Mouse (Mus musculus): ENCODE results near the gene Fgf15. TPM values are rescaled to one million over a fixed set of nuclear protein-coding genes. Genes with fewer than 3 reads are reported as not detected.

Fgf15 gene
- total and polyA plus RNA-seq, 2 experiments from 2014 or later = 5.1 to 9.3 TPM

DNA sequence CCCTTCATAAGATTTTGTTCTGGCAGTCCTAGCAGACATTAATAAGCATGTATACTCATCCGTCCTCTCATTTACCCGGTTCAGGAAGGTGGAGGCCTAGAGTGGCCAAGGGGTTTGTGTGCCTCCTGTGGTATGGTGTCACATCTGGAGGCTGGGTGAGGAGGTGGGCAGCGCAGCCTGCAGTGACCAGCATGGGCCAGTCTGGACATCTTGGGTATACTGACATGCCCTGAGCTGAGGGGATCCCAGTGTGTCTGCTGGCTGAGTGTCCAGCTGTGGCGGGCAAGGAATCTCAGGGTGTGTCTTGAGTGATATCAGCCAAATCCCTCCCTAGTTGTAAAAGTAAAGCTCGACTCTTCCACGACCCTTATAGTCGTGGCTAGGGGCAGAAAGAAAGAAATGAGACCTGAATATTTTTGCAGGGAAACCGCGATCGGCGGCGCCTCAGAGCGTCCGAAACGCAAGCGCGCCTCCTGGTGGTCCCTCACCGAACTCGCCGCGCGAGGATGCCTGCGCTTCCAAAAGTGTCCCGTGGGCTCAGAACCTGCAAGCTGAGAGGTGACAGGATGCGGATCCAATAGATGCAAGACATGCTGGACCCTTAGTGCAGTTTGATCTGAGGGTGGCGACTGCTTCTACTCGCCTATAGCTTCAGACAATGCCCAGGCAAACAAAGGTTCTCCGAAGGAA lies 10.5 kb downstream of the Fgf15 start:
- TF ChIP-seq CTCF (IDR thresholded peaks at IDR 0.05) = peak; percentile 90
- peak overlapping the region; percentile 8; the same call in 1 of the 2 replicates for H3K4me3 ChIP-seq (ENCODE audit: low read depth, low read length)
- 0 out of 2 replicates have a peak overlapping the region, but pooled peaks have one; percentile 20 for H3K9ac ChIP-seq (replicated peaks; ENCODE audit: low read length, poor library complexity, severe bottlenecking)
- no peak overlapping the region for H3K27ac ChIP-seq (ENCODE audit: low read depth, low read length)
- H3K4me2 ChIP-seq (ENCODE audit: low read depth, low read length, poor library complexity, severe bottlenecking) = peak overlapping the region; percentile 42
- ATAC-seq (ENCODE audit: low FRiP score) (no peak), DNase-seq (ENCODE audit: low spot score) (peak; percentile 67)
- WGBS = 9% methylated on average over 28 of the region's 28 CpGs
- no peaks in the 10 kb centered on the region for H3K9me3 ChIP-seq (ENCODE audit: low read length)
- no peaks in the 10 kb centered on the region for H3K4me1 ChIP-seq (ENCODE audit: insufficient read depth, low read length)
- 0 out of 2 replicates have a peak, but pooled peaks cover 4% of the 10 kb centered on the region for H3K27me3 ChIP-seq (ENCODE audit: insufficient read depth, low read length)
- H3K36me3 ChIP-seq (ENCODE audit: insufficient read depth, low read length) = no peaks in the 10 kb centered on the region

GRCm38 (mm10) chr7:144907793-144908192 lies 11.5 kb downstream of the Fgf15 start:
- WGBS = 13% methylated on average over 8 of the region's 8 CpGs
- Histone ChIP-seq H3K36me3 (ENCODE audit: insufficient read depth, low read length) (no peaks in the 10 kb centered on the region), H3K4me2 (ENCODE audit: low read depth, low read length, poor library complexity, severe bottlenecking) (no peak overlapping the region), H3K4me1 (ENCODE audit: insufficient read depth, low read length) (no peaks in the 10 kb centered on the region), H3K27ac (ENCODE audit: low read depth, low read length) (no peak overlapping the region), H3K4me3 (ENCODE audit: low read depth, low read length) (no peak overlapping the region), H3K27me3 (ENCODE audit: insufficient read depth, low read length) (0 out of 2 replicates have a peak, but pooled peaks cover 4% of the 10 kb centered on the region), H3K9me3 (ENCODE audit: low read length) (no peaks in the 10 kb centered on the region), H3K9ac (replicated peaks; ENCODE audit: low read length, poor library complexity, severe bottlenecking) (no peak overlapping the region)
- TF ChIP-seq CTCF (IDR thresholded peaks at IDR 0.05) = peak; percentile 61
- DNase-seq (ENCODE audit: low spot score) = no peak
- ATAC-seq (ENCODE audit: low FRiP score) = no peak

GRCm38 (mm10) chr7:144908705-144909104 lies 12.4 kb downstream of the Fgf15 start:
- no peaks in the 10 kb centered on the region for H3K4me1 ChIP-seq (ENCODE audit: insufficient read depth, low read length)
- 0 out of 2 replicates have a peak, but pooled peaks cover 4% of the 10 kb centered on the region for H3K27me3 ChIP-seq (ENCODE audit: insufficient read depth, low read length)
- H3K9ac ChIP-seq (replicated peaks; ENCODE audit: low read length, poor library complexity, severe bottlenecking) = no peak overlapping the region
- 0 out of 2 replicates have a peak overlapping the region, but pooled peaks have one; percentile 9 for H3K4me2 ChIP-seq (ENCODE audit: low read depth, low read length, poor library complexity, severe bottlenecking)
- no peaks in the 10 kb centered on the region for H3K36me3 ChIP-seq (ENCODE audit: insufficient read depth, low read length)
- H3K9me3 ChIP-seq (ENCODE audit: low read length) = no peaks in the 10 kb centered on the region
- H3K27ac ChIP-seq (ENCODE audit: low read depth, low read length) = no peak overlapping the region
- peak; percentile 40 for DNase-seq (ENCODE audit: low spot score)
- ATAC-seq (ENCODE audit: low FRiP score) = peak; percentile 51; the same call in 1 of the 2 replicates
- TF ChIP-seq CTCF (IDR thresholded peaks at IDR 0.05) = peak; percentile 37
- no peak overlapping the region for H3K4me3 ChIP-seq (ENCODE audit: low read depth, low read length)
- WGBS = 34% methylated on average over 7 of the region's 7 CpGs

DNA sequence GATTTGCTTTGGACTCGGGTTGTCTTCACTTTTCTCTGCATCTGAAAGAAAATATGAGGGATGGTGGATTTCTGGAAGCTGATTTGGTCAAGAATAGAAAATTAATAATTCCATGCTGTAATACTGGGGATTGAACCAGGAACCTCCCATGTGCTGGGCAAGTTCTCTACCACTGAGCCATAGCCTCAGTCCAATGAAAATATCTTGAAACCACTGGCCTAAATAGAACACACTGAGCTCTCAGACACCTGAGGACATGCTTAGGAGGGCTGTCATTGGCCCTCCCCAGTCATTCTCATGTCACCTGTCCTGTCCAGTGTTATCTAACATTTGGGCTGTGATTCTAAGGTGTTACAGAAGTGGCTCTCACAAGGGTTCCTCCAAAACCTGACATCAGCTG lies 14.8 kb downstream of the Fgf15 start:
- no peak for DNase-seq (ENCODE audit: low spot score)
- Histone ChIP-seq H3K4me3 (ENCODE audit: low read depth, low read length) (no peak overlapping the region), H3K4me1 (ENCODE audit: insufficient read depth, low read length) (peaks cover 4% of the 10 kb centered on the region; the same call in 1 of the 2 replicates), H3K27me3 (ENCODE audit: insufficient read depth, low read length) (0 out of 2 replicates have a peak, but pooled peaks cover 4% of the 10 kb centered on the region), H3K9me3 (ENCODE audit: low read length) (no peaks in the 10 kb centered on the region), H3K36me3 (ENCODE audit: insufficient read depth, low read length) (no peaks in the 10 kb centered on the region), H3K9ac (replicated peaks; ENCODE audit: low read length, poor library complexity, severe bottlenecking) (no peak overlapping the region), H3K27ac (ENCODE audit: low read depth, low read length) (no peak overlapping the region), H3K4me2 (ENCODE audit: low read depth, low read length, poor library complexity, severe bottlenecking) (no peak overlapping the region)
- no peak for TF ChIP-seq CTCF (IDR thresholded peaks at IDR 0.05)
- no peak for ATAC-seq (ENCODE audit: low FRiP score)
- 91% methylated on average over 1 of the region's 1 CpGs for WGBS

DNA sequence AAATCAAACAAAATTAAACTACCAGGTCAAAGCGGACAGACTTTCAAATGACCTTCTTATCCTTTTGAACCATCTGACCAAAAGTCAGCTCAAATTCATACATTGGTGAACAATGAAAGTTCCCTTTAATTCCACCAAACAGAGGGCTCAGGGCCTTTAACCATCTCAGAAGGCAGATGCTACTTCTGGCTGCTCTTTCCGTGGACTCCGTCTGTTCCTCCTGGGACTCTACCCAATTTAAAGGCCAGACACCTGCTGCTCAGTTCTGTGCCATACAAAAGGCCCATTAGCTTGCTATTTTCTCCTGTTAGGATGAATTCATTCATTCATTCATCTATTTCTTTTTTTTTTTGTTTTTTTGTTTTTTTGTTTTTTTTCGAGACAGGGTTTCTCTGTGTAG lies 16.6 kb downstream of the Fgf15 start:
- ATAC-seq (ENCODE audit: low FRiP score) (no peak), DNase-seq (ENCODE audit: low spot score) (no peak)
- no peak overlapping the region for H3K27ac ChIP-seq (ENCODE audit: low read depth, low read length)
- H3K27me3 ChIP-seq (ENCODE audit: insufficient read depth, low read length) = no peaks in the 10 kb centered on the region
- H3K4me3 ChIP-seq (ENCODE audit: low read depth, low read length) = no peak overlapping the region
- no peaks in the 10 kb centered on the region for H3K9me3 ChIP-seq (ENCODE audit: low read length)
- no peak overlapping the region for H3K4me2 ChIP-seq (ENCODE audit: low read depth, low read length, poor library complexity, severe bottlenecking)
- 71% methylated on average over 4 of the region's 4 CpGs for WGBS
- peaks cover 4% of the 10 kb centered on the region; the same call in 1 of the 2 replicates for H3K4me1 ChIP-seq (ENCODE audit: insufficient read depth, low read length)
- H3K36me3 ChIP-seq (ENCODE audit: insufficient read depth, low read length) = peaks cover 9% of the 10 kb centered on the region; the same call in 1 of the 2 replicates
- no peak for TF ChIP-seq CTCF (IDR thresholded peaks at IDR 0.05)
- H3K9ac ChIP-seq (replicated peaks; ENCODE audit: low read length, poor library complexity, severe bottlenecking) = no peak overlapping the region

GRCm38 (mm10) chr7:144914296-144914947 lies 18.1 kb downstream of the Fgf15 start:
- Histone ChIP-seq H3K4me1 (ENCODE audit: insufficient read depth, low read length) (peaks cover 4% of the 10 kb centered on the region; the same call in 1 of the 2 replicates), H3K27me3 (ENCODE audit: insufficient read depth, low read length) (no peaks in the 10 kb centered on the region), H3K36me3 (ENCODE audit: insufficient read depth, low read length) (peaks cover 18% of the 10 kb centered on the region), H3K4me3 (ENCODE audit: low read depth, low read length) (peak overlapping the region; percentile 75), H3K27ac (ENCODE audit: low read depth, low read length) (peak overlapping the region; percentile 76), H3K9me3 (ENCODE audit: low read length) (no peaks in the 10 kb centered on the region), H3K9ac (replicated peaks; ENCODE audit: low read length, poor library complexity, severe bottlenecking) (peak overlapping the region; percentile 78), H3K4me2 (ENCODE audit: low read depth, low read length, poor library complexity, severe bottlenecking) (peak overlapping the region; percentile 41)
- 6% methylated on average over 17 of the region's 17 CpGs for WGBS
- TF ChIP-seq CTCF (IDR thresholded peaks at IDR 0.05) = peak; percentile 66
- ATAC-seq (ENCODE audit: low FRiP score) = peak; percentile 88
- DNase-seq (ENCODE audit: low spot score) = peak; percentile 81
